ENCODE assay signal across 10 mouse cellular contexts in genomic region chr3:121890563-121890962, GRCm38 (mm10).
A peak's percentile ranks its signal among the peaks of the same experiment; 100 is the strongest.
DNase-seq lines count a peak whose midpoint lies in the region; ATAC-seq lines count a peak whose summit lies in the region.
"Had no signal": no experiment of that assay in that cellular context is flagged by ENCODE, and none has a peak within 500 bp of the region (broad histone marks: within the 10 kb centered on the region; RNA-seq: fewer than 3 reads in every experiment).

No protein-coding gene starts in this region.

- peak overlapping the region; percentile 37 for H3K4me3 ChIP-seq in heart, embryonic 12.5 days
- no peak overlapping the region for H3K4me3 ChIP-seq in macrophage (ENCODE audit: inconsistent target)
- no peak overlapping the region for H3K4me3 ChIP-seq in forebrain, embryonic 15.5 days
- H3K4me3 ChIP-seq: hindbrain, embryonic 15.5 days; neural tube, embryonic 13.5 days had no signal

- H3K79me2 ChIP-seq in macrophage (ENCODE audit: inconsistent target): no peaks in the 10 kb centered on the region

- no peaks in the 10 kb centered on the region for H3K27me3 ChIP-seq in heart, embryonic 12.5 days (replicated peaks)
- H3K27me3 ChIP-seq in forebrain, embryonic 15.5 days: peaks cover 14% of the 10 kb centered on the region
- H3K27me3 ChIP-seq: hindbrain, embryonic 15.5 days had no signal

- H3K9me3 ChIP-seq in heart, embryonic 12.5 days (replicated peaks): no peaks in the 10 kb centered on the region
- no peaks in the 10 kb centered on the region for H3K9me3 ChIP-seq in forebrain, embryonic 15.5 days
- H3K9me3 ChIP-seq: hindbrain, embryonic 15.5 days; neural tube, embryonic 13.5 days had no signal

- peak overlapping the region; percentile 79 for H3K27ac ChIP-seq in heart, embryonic 12.5 days (ENCODE audit: poor library complexity, severe bottlenecking)
- H3K27ac ChIP-seq in macrophage: 0 out of 2 replicates have a peak overlapping the region, but pooled peaks have one; percentile 13
- no peak overlapping the region for H3K27ac ChIP-seq in forebrain, embryonic 15.5 days (replicated peaks)
- H3K27ac ChIP-seq: hindbrain, embryonic 15.5 days; neural tube, embryonic 13.5 days had no signal

- H3K9ac ChIP-seq in heart, embryonic 12.5 days: peak overlapping the region; percentile 46; the same call in 1 of the 2 replicates
- H3K9ac ChIP-seq in forebrain, embryonic 15.5 days (replicated peaks): no peak overlapping the region
- H3K9ac ChIP-seq: hindbrain, embryonic 15.5 days; neural tube, embryonic 13.5 days had no signal

- no peaks in the 10 kb centered on the region for H3K36me3 ChIP-seq in heart, embryonic 12.5 days
- H3K36me3 ChIP-seq in macrophage (ENCODE audit: inconsistent target): no peaks in the 10 kb centered on the region
- H3K36me3 ChIP-seq in forebrain, embryonic 15.5 days: no peaks in the 10 kb centered on the region
- H3K36me3 ChIP-seq: hindbrain, embryonic 15.5 days; neural tube, embryonic 13.5 days had no signal

- peak; percentile 32 for DNase-seq in kidney, adult 18-20 months
- no peak for DNase-seq in kidney, adult 11 months
- peak; percentile 69 to 75 for DNase-seq in kidney, postnatal 25 days
- DNase-seq in frontal cortex, adult 2 months (ENCODE audit: extremely low spot score in 1 of 2, low spot score in 1 of 2): no peak
- DNase-seq in left cerebral cortex, postnatal 36 days (ENCODE audit: low spot score in 2 of 2): no peak

- ATAC-seq in heart, embryonic 12.5 days (ENCODE audit: insufficient number of reproducible peaks, low FRiP score): 0 out of 2 replicates have a peak, but pooled peaks have one; percentile 13
- no peak for ATAC-seq in forebrain, embryonic 15.5 days (replicated peaks)

- intact Hi-C loops in left cerebral cortex, postnatal 36 days (cut with DNase I): no loop called here

- H3K4me2 ChIP-seq in heart, embryonic 12.5 days: peak overlapping the region; percentile 64
- no peak overlapping the region for H3K4me2 ChIP-seq in forebrain, embryonic 15.5 days (replicated peaks)
- H3K4me2 ChIP-seq: hindbrain, embryonic 15.5 days; neural tube, embryonic 13.5 days had no signal

- H3K4me1 ChIP-seq in heart, embryonic 12.5 days (replicated peaks): peaks cover 48% of the 10 kb centered on the region
- peaks cover 3% of the 10 kb centered on the region; the same call in 1 of the 2 replicates for H3K4me1 ChIP-seq in forebrain, embryonic 15.5 days
- H3K4me1 ChIP-seq: hindbrain, embryonic 15.5 days had no signal

- 19% methylated on average over 5 of the region's 5 CpGs for whole genome bisulfite sequencing in heart, embryonic 12.5 days
- 0% methylated on average over 5 of the region's 5 CpGs for WGBS in macrophage (ENCODE audit: missing documents)
- 39% methylated on average over 5 of the region's 5 CpGs for WGBS in forebrain, embryonic 15.5 days

Comparison
In these comparisons a context has a peak if more than half of its experiments do, and no peak if none do; other contexts are left out.
1. DNase-seq: peak in kidney, adult 18-20 months (single experiment) and kidney, postnatal 25 days (2 of 2); none in kidney, adult 11 months (single experiment), frontal cortex, adult 2 months (0 of 2) and left cerebral cortex, postnatal 36 days (0 of 2).